Mouse (Mus musculus): ENCODE results near the gene Atf6b. TPM values are rescaled to one million over a fixed set of nuclear protein-coding genes. Genes with fewer than 3 reads are reported as not detected.

Atf6b gene
- polyA plus RNA-seq, 1 experiment: not detected

DNA sequence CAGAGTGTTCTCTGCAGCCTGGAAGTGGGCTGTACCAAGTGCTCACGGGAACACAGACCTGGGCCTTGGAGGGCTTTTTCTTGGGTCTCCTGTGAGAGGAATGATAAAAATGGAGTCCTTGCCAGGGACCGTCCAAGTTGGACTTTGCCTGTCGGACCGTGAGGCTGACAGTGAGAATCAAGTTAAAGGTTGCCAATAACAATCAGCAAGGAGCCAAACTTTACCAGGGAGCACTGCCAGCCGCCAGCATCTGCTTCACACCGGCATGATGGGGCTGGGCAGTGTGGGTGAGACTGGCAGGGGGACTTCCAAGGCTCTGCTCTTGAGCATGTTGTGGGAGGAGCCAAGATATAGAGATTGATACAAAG lies 29.1 kb downstream of the Atf6b start:
- no peak overlapping the region for H3K27ac ChIP-seq (ENCODE audit: insufficient read depth, low read depth, low read length)
- H3K4me1 ChIP-seq (ENCODE audit: control insufficient read depth, insufficient read depth, low read length): peaks cover 12% of the 10 kb centered on the region
- TF ChIP-seq POLR2A (IDR thresholded peaks at IDR 0.05; ENCODE audit: insufficient read depth, low read depth, low read length): no peak
- TF ChIP-seq CTCF (IDR thresholded peaks at IDR 0.05; ENCODE audit: insufficient read depth, low read depth, low read length): no peak
- 50% methylated on average over 6 of the region's 6 CpGs for WGBS
- no peak overlapping the region for H3K4me3 ChIP-seq (ENCODE audit: insufficient read depth, low read depth, low read length)

DNA sequence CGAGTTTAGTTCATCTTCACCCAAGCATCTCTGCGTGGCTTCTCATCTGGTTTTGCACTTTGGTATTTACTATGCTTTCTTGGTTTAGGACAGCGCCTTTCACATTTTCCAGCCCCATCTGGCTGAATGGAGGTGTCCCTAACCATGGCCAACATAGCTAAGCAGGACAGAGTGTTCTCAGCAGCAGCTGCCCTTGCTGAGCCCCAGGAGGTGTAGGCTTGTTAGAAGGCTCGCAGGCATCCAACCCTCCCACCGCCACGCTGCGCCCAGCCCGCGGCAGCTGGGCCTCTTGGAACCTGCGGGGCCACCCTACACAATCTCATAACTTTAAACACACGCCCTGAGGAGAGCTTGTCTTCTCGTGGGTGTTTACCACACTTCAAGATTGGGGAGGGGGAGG lies 29.7 kb downstream of the Atf6b start:
- no peak overlapping the region for H3K4me3 ChIP-seq (ENCODE audit: insufficient read depth, low read depth, low read length)
- TF ChIP-seq CTCF (IDR thresholded peaks at IDR 0.05; ENCODE audit: insufficient read depth, low read depth, low read length) (no peak), POLR2A (IDR thresholded peaks at IDR 0.05; ENCODE audit: insufficient read depth, low read depth, low read length) (no peak)
- H3K4me1 ChIP-seq (ENCODE audit: control insufficient read depth, insufficient read depth, low read length): peaks cover 6% of the 10 kb centered on the region
- no peak overlapping the region for H3K27ac ChIP-seq (ENCODE audit: insufficient read depth, low read depth, low read length)
- 80% methylated on average over 12 of the region's 12 CpGs for WGBS

DNA sequence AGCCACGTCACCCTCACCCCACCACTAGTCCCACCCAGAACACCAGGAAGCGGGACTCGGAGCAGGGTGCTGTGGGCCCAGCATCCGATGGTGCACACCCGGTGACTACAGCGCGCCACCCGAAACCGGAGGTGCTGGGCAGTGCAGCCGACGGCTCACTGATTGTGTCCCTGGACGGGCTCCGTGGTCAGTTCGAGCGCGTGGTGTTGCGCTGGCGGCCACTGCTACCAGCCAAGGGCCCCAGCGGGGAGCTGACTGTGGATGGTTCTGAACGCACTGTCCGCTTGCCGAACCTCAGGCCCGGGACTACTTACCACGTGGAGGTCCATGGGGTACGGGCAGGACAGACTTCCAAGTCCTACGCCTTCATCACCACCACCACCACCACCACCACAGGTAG lies 33.2 kb downstream of the Atf6b start:
- no peak for TF ChIP-seq POLR2A (IDR thresholded peaks at IDR 0.05; ENCODE audit: insufficient read depth, low read depth, low read length)
- TF ChIP-seq CTCF (IDR thresholded peaks at IDR 0.05; ENCODE audit: insufficient read depth, low read depth, low read length): no peak
- H3K4me3 ChIP-seq (ENCODE audit: insufficient read depth, low read depth, low read length): no peak overlapping the region
- peaks cover 21% of the 10 kb centered on the region for H3K4me1 ChIP-seq (ENCODE audit: control insufficient read depth, insufficient read depth, low read length)
- 89% methylated on average over 26 of the region's 26 CpGs for WGBS
- H3K27ac ChIP-seq (ENCODE audit: insufficient read depth, low read depth, low read length): no peak overlapping the region

DNA sequence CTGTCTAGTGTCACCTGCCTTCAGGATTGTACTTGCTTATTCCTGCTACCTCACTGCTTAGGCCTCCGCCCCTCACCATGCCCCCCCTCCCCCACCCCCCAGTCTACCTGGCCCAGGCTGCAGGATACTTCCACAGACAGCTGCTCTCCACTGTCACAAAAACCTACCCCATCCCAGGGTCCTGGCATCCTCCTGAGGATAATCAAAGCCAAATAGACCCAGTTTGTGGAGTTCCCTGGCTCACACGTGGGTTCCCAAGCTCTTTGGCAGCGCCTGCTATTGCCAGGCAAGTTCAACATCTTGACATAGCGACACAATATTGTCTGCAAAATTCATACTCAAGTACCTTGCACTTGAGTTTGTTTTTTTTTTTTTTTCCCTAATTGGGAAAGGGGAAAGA lies 33.7 kb downstream of the Atf6b start:
- Histone ChIP-seq H3K4me1 (ENCODE audit: control insufficient read depth, insufficient read depth, low read length) (peaks cover 24% of the 10 kb centered on the region), H3K27ac (ENCODE audit: insufficient read depth, low read depth, low read length) (no peak overlapping the region), H3K4me3 (ENCODE audit: insufficient read depth, low read depth, low read length) (no peak overlapping the region)
- TF ChIP-seq POLR2A (IDR thresholded peaks at IDR 0.05; ENCODE audit: insufficient read depth, low read depth, low read length): no peak
- TF ChIP-seq CTCF (IDR thresholded peaks at IDR 0.05; ENCODE audit: insufficient read depth, low read depth, low read length): no peak
- 78% methylated on average over 4 of the region's 4 CpGs for WGBS

DNA sequence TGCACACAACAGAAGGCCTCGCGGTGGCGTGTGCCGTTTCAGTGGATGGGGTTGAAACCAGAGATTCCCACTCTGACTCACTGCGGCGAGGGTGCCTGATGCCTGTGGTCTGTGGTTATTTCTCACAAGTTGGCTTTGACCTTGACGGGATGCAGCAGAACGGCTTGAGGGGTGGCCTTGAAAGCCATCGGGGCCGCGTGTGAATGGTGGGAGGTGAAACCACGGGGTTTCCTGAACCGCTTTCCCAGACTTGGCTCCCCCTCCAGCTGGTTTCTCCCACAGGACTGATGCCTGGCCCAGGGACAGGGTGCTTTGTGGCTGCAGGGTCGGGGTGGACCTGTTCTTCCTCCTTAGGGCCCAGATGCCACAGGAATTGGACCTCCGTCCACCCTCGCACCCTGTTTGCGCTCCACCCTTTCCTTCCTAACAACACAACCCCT lies 34.2 kb downstream of the Atf6b start:
- Histone ChIP-seq H3K4me3 (ENCODE audit: insufficient read depth, low read depth, low read length) (no peak overlapping the region), H3K27ac (ENCODE audit: insufficient read depth, low read depth, low read length) (no peak overlapping the region), H3K4me1 (ENCODE audit: control insufficient read depth, insufficient read depth, low read length) (peaks cover 27% of the 10 kb centered on the region)
- TF ChIP-seq POLR2A (IDR thresholded peaks at IDR 0.05; ENCODE audit: insufficient read depth, low read depth, low read length) (no peak), CTCF (IDR thresholded peaks at IDR 0.05; ENCODE audit: insufficient read depth, low read depth, low read length) (no peak)
- WGBS: 73% methylated on average over 17 of the region's 17 CpGs

DNA sequence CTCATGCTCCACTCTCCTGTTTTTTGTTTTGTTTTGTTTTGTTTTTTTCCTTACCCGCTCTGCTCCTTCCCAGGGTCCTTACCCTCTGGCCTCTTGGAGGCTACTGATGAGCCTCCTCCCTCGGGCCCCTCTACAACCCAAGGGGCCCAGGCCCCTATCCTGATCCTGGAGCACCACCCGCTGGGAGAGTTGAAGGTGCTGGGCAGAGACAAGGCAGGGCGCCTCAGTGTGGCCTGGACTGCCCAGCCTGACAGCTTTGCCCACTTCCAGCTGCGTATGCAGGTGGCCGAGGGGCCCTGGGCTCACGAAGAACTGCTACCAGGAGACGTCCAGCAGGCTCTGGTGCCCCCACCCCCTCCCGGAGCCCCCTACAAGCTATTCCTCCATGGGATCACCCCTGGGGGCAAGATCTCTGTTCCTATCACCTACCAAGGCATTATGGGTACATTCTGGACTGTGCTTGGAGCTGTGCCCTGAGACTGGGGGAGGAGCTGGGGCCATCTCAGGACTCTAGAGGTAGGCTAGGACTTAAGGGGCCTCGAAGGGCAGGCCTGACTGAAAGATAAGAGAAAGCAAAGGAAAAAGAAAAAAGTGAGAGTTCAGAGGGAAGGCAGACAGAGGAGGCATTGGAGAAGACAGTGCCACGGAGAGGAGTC lies 35.1 kb downstream of the Atf6b start:
- TF ChIP-seq CTCF (IDR thresholded peaks at IDR 0.05; ENCODE audit: insufficient read depth, low read depth, low read length) (no peak), POLR2A (IDR thresholded peaks at IDR 0.05; ENCODE audit: insufficient read depth, low read depth, low read length) (no peak)
- Histone ChIP-seq H3K4me1 (ENCODE audit: control insufficient read depth, insufficient read depth, low read length) (peaks cover 27% of the 10 kb centered on the region), H3K27ac (ENCODE audit: insufficient read depth, low read depth, low read length) (no peak overlapping the region), H3K4me3 (ENCODE audit: insufficient read depth, low read depth, low read length) (no peak overlapping the region)
- WGBS: 81% methylated on average over 11 of the region's 11 CpGs

DNA sequence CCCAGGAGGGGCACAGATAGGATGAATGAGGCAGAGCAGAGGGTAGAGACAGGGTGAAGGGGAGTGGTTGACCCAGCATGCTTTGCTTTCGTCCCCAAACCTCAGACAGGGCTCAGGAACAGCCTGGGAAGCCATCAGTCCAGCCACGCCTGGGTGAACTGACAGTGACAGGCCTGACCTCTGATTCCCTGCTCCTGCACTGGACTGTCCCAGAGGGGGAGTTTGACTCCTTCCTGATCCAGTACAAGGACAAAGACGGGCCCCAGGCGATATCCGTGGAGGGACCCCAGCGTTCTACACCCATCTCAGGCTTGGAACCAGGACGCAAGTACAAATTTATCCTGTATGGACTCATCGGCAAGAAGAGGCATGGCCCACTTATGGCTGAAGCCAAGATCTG lies 36.2 kb downstream of the Atf6b start:
- TF ChIP-seq POLR2A (IDR thresholded peaks at IDR 0.05; ENCODE audit: insufficient read depth, low read depth, low read length) (no peak), CTCF (IDR thresholded peaks at IDR 0.05; ENCODE audit: insufficient read depth, low read depth, low read length) (no peak)
- H3K4me1 ChIP-seq (ENCODE audit: control insufficient read depth, insufficient read depth, low read length): peaks cover 27% of the 10 kb centered on the region
- WGBS: 89% methylated on average over 8 of the region's 8 CpGs
- no peak overlapping the region for H3K4me3 ChIP-seq (ENCODE audit: insufficient read depth, low read depth, low read length)
- no peak overlapping the region for H3K27ac ChIP-seq (ENCODE audit: insufficient read depth, low read depth, low read length)

DNA sequence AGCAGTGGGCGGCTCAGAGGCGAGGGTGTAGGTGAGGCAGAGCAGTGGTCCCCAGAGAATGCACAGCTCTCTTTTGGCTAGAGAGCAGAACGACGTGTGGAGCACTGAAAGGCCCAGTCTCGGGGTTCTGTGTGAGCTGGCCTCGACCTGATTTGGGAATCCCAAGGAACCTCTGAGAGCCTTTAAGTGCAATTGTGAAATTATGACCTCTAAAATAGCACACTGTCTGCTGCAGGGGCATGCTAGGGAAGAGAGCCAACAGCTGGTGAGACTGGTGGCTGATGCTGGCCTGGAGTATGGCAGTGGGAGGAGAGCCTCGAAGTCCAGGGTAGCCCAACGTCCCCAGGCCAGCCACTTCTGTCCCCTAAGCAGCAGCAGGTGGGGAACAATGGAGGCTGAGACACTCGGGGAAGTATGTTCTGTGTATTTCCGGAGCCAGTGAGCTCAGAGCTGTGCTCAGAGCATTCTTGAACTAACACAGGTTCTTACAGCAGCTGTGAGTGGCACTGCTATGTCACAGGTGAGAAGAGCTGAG lies 36.8 kb downstream of the Atf6b start:
- Histone ChIP-seq H3K27ac (ENCODE audit: insufficient read depth, low read depth, low read length) (no peak overlapping the region), H3K4me3 (ENCODE audit: insufficient read depth, low read depth, low read length) (no peak overlapping the region), H3K4me1 (ENCODE audit: control insufficient read depth, insufficient read depth, low read length) (peaks cover 27% of the 10 kb centered on the region)
- TF ChIP-seq CTCF (IDR thresholded peaks at IDR 0.05; ENCODE audit: insufficient read depth, low read depth, low read length) (no peak), POLR2A (IDR thresholded peaks at IDR 0.05; ENCODE audit: insufficient read depth, low read depth, low read length) (no peak)
- WGBS: 57% methylated on average over 10 of the region's 10 CpGs

DNA sequence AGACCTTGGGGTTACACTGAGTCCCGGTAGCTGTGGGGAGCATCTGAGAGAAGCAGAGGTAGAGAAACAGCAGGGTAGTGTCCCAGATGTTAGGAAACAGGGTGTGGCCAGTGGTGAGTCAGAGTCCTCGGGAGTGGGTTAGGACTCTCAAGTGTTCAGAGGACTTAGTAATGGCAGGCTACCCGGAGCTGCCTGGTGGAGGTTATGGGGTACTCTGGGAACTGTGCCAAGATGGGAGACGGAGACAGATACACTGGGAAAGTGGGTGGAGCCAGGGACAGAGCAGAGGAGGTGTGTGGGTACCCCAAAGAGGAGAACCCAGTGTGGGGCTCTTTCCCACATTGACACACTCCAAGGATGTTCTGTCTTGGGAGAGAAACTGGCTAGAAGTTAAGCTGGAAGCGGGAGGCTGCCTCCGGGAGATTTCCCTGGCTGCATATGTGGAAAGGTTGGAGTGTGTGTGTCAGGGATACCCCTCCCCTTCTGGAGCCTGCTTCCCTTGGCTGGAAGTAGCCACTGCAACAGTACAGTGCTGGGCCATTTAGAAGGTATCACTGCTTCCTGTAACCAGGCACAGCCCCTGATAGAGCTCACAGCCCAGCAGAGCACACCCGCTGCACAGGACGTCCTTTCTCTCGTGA lies 37.4 kb downstream of the Atf6b start:
- WGBS: 41% methylated on average over 9 of the region's 9 CpGs
- H3K27ac ChIP-seq (ENCODE audit: insufficient read depth, low read depth, low read length): no peak overlapping the region
- TF ChIP-seq POLR2A (IDR thresholded peaks at IDR 0.05; ENCODE audit: insufficient read depth, low read depth, low read length): no peak
- TF ChIP-seq CTCF (IDR thresholded peaks at IDR 0.05; ENCODE audit: insufficient read depth, low read depth, low read length): no peak

More for the DNA sequence above, 37.4 kb downstream of the Atf6b start:
- H3K4me3 ChIP-seq (ENCODE audit: insufficient read depth, low read depth, low read length): no peak overlapping the region
- peaks cover 27% of the 10 kb centered on the region for H3K4me1 ChIP-seq (ENCODE audit: control insufficient read depth, insufficient read depth, low read length)

Measured in olfactory bulb, adult 2 months (tissue).